Mouse (Mus musculus) layer of hippocampus, adult 8-10 months (tissue): ENCODE results near the gene Nek8. TPM values are rescaled to one million over a fixed set of nuclear protein-coding genes. Genes with fewer than 3 reads are reported as not detected.
"Not testable (repeated sequence)": the region's sequence is repeated elsewhere in the genome, so short reads cannot be mapped to it uniquely, and the experiment has no call there.

Experiments
- DNase-seq, 2 experiments: peaks; one replicate each; pipeline ENCODE4 v3.0.0; 2022; ENCODE audit warnings: low spot score in 2 of 2
- microRNA-seq, 2 experiments: library from miRNA; unstranded; fragments of <30 nt; microRNA quantifications; one replicate each; pipeline ENCODE4 v1.2.0; 2022
- total RNA-seq, 4 experiments: library from RNA; stranded (reverse); gene quantifications; 2 replicates each; pipeline ENCODE4 v1.2.4; 2022

The Nek8 gene
- total RNA-seq, 4 experiments from 2014 or later, result 3.0 to 3.5 (median 3.3) TPM

DNA sequence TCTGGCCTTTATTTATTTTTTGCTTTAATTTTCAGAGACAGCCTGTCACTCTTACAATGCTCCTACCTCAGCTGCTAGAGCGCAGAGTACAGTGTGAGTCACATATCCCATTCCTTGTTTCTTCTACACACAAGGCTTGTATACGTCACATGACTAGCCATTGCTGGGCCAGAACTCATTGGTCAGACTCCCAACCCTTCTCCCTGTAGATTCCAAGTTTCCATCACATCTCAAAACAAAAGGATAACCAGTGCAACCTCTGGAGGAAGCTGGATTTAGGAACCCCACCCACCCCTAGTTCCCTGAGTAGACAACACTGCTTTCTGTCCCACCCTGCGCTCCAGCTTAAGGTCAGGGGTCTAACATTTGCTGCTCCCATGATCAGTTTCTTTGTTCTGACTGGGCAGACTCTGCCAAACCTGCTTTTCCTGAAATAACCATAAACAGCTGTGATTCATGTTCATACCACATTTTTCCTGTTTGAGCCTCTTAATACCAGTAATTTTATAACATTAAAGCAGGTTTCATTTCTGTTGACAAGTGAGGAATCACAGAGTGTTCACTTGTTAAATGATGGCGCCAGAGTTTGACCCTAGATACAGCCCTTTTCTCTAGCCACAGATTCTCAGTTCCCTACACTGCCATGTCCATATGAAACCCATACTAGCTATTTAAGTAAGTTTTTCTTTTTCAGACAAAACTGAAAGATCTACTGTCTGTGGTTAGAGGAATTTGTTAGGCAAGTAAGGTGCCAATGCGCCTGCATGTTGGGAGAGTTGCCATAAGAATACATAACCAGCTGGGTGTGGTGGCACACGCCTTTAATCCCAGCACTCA lies 29.6 kb downstream of the Nek8 start:
- no peak for DNase-seq

DNA sequence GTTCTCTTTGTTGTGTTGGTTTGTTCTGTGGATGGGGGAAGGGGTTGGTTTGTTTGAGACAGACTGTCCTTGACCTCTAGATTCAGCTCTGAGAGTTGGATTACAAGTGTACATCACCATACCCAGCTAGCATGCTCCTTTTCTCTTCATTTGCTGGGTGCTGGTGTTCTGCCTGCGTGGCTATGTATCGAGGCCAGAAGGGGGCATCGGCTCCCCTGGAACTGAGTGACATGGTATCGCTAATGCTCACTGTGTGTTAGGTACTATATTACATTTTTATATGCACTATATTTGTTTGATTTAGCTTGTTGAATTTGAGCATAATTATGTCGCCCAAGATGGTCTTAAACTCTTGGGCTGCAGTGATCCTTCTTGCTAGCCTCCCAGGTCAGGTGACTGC lies 30.3 kb downstream of the Nek8 start:
- DNase-seq, result no peak

DNA sequence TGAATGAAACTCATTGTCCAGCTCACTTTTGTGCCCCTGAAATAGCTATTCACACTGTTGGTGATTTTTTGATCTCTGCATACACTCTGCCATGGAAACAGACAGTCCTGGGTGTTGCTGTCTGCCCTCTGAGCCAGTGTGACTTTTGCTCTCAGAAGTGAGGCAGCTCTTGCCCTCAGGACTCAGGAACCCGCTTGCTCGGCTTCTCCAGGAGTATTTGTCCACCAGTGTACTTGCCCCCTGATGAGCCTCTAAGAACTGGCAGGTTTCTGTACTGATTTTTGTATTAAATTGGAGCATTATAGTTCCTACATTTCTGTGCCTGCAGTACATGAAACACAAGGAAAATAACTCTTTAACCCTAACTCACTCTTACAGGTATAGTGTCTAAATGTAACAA lies 33.0 kb downstream of the Nek8 start:
- no peak for DNase-seq

DNA sequence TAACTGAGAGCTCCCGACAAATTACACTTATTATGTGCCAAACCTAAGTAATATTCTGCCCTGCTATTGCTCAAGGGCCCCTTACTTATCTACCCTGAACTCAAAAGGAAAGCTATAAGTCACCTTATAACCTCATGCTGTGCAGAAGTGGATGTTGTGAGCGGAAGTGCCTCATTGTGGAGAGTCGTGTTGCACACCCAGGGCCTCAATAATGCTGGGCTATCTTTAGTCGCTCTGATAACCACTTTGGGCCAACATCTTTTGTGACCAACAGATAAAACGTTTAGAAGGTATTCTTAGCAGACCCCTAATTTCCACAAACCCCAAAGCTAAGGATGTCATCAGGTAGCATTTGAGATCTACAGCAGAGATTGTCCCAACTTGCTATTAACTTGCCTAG lies 35.8 kb downstream of the Nek8 start:
- no peak for DNase-seq

DNA sequence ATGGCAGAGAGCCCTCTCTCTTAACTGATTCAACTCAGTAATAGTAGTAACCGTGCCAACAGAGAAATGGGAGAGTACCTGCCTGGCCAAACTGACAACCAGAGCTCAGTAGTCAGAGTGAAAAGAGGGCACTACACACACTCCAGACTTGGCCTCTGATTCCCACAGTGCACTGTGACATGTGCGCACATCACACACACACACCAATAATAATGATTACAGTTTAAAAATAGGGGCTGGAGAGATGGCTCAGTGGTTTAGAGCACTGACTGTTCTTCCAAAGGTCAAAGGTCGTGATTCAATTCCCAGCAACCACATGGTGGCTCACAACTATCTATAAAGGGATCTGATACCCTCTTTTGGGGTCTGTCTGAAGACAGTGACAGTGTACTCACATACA lies 38.5 kb downstream of the Nek8 start:
- no peak for DNase-seq

DNA sequence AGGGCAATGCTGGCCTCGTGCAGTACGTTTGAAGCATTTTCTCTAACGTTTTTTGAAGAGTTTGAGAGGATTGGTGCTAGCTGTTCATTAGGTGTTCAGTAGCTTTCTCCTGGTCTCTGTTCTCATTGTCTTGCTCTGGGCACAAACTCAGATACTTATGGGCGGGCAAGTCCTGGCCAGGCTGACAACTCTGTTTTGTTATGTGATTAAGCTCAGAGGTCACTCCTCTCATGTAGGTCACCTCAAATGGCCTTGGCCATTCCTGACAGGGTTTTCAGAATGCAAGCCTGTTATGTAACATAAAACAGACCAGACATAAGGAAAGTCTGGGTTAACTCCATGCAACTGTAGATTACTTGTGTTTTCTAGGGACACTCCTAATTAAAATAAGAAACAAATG lies 38.9 kb downstream of the Nek8 start:
- no peak for DNase-seq

- no peak for DNase-seq
Observed at GRCm38 (mm10) chr11:78136132-78136531, 40.3 kb downstream of the Nek8 start.

DNA sequence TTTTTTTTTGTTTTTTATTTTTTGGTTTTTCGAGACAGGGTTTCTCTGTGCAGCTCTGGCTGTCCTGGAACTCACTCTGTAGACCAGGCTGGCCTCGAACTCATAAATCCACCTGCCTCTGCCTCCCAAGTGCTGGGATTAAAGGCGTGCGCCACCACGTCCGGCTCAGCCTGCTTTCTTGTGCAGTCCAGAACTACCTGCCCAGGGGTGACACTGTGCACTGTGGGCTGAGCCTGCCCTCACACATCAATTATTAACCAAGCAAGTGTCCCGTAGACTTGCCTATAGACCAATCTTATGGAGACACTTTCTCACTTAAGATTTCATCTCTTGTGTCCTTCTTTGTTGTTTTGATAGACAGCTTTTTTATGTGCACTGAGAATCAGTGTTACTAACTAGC lies 41.2 kb downstream of the Nek8 start:
- DNase-seq, result not testable (repeated sequence)

DNA sequence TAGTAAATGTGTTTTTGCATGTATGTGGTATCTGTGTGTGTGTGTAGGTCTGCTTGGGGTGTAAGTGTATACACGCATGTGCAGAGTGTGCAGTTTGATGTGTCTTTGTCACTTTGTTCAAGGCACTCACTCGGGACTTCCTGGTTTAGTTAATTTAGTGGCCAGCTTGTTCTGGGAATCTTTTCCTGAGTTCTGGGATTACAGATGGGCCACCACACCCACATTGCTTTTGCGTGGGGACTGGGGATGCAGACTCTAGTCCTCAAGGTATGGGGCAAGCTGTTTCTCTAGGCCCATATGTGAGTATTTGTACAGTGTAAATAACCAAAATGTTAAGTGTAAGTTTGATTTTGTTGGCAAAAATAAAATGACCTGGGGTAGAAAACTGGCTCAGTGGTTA lies 42.1 kb downstream of the Nek8 start:
- peak; percentile 50 to 53 for DNase-seq

GRCm38 (mm10) chr11:78133915-78134314 lies 42.6 kb downstream of the Nek8 start:
- DNase-seq, result no peak

GRCm38 (mm10) chr11:78129458-78129857 lies 47.0 kb downstream of the Nek8 start:
- DNase-seq, result no peak

- DNase-seq, result no peak
Observed at GRCm38 (mm10) chr11:78126739-78127138, 49.7 kb downstream of the Nek8 start.

DNA sequence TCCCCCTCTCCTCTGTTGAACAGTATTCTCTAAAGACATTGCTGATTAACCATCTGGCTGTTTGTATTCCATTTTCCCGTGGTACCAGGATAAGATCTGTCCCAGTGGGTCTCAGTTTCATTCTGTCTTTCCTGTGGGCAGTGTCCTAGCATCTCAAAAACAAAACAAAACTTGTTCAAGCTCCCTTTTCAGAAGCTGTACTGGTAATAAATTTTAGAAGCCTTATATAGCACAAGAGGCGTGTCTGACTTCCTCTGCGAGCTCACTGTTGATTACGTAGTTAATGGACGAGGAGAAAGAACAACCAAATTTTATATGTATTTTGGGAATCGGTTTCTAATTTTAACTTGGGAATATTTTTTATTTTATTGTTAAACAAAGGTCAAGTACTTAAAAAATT lies 50.8 kb downstream of the Nek8 start:
- no peak for DNase-seq

DNA sequence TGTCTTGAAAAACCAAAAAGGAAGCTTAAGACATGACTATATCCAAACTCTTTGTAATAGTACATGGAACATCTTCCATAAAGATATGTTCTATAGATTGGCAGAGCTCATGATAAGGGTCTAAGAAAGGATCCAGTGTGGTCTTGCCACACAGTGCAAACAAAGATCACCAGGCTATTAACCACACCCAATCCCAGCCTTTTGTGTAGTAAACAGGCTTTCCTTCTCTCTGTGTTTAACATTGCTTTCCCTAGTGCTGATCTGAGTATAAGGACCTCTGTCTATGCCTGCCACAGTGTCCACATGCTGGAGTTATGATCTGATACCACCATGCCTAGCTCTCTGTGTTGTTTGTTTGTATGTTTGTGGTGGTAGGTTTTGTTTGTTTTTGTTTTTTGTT lies 52.7 kb downstream of the Nek8 start:
- no peak for DNase-seq

DNA sequence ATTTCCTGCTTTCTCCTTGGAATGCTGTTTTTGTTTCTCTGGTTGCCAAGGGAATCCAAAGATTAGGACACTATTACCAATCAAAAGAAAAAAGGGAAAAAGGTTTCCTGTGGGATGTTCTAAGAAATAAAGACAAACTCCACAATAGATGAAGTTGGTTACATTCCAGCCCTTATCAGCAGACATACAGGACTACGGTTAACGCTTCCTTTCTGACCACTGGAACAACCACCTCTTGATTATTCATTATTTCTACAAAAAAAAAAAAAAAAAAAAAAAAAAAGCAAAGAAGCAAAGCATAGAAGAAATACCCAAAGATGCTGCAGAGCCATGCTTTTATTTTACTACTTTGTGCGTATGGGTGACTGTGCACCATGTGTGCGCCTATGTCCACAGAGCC lies 53.7 kb downstream of the Nek8 start:
- no peak for DNase-seq

- no peak for DNase-seq
Observed at GRCm38 (mm10) chr11:78121176-78121575, 55.3 kb downstream of the Nek8 start.

DNA sequence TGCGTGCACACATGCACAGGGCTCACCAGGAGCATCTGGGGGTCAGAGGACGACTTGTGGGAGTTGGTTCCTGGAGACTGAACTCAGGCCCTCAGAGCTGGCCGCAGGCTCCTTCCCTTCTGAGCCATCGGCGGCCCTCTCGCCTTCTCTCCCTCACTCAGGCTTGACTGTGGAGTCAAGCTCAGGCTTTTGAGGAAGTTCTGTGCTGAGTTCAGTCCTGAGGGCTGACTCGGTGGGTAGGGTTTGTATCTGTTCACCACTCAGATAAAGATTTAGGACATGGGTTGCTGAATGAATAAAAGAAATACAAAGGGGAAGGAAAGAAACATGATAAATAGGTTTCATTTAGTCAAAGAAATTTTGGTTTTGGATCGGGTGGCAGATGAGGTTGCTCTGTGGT lies 56.6 kb downstream of the Nek8 start:
- DNase-seq, result no peak

DNA sequence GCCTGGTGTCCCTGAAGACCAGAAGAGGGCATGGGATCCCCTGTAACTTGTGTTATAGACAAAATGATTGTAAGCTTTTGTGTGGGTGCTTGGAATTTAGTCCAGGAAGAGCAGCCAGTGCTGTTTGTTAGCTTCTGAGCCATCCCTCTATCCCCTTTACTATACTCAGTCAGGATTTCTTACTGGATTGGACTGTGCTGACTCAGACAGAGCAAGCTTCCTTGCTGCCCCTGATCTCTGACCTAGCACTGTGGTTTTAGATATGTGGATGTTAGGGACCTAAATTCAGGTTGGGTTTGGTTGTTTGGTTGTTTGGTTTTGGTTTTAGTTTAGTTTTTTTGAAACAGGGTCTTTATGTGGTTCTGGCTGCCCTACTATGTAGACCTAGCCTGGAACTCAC lies 58.0 kb downstream of the Nek8 start:
- no peak for DNase-seq

GRCm38 (mm10) chr11:78116146-78116410 lies 60.4 kb downstream of the Nek8 start:
- no peak for DNase-seq

Small RNAs within 50 kb of the gene (microRNA-seq; reads per million reads assigned to microRNA genes)
- gene Mir7653, result 0 to 0.96 reads per million in 2 experiments

Other genes starting within 250 kb of the Nek8 start
- 100 to 1,000 TPM; 139 to 164 (median 153) TPM for gene Sez6, start 245.9 kb downstream of the Nek8 start, total RNA-seq
- gene Phf12, start 193.9 kb downstream of the Nek8 start, total RNA-seq, result 10 to 100 TPM; 56.1 to 64.4 (median 61.1) TPM
- gene Dhrs13, start 144.4 kb downstream of the Nek8 start, total RNA-seq, result 1 to 10 TPM; 4.0 to 5.2 (median 4.8) TPM
- 10 to 100 TPM; 75.9 to 79.8 (median 76.1) TPM for gene Flot2, start 138.7 kb downstream of the Nek8 start, total RNA-seq
- gene Eral1, start 96.3 kb downstream of the Nek8 start, total RNA-seq, result 10 to 100 TPM; 15.8 to 21.7 (median 21.2) TPM
- gene Fam222b, start 82.0 kb downstream of the Nek8 start, total RNA-seq, result 10 to 100 TPM; 27.4 to 30.0 (median 28.1) TPM
- 10 to 100 TPM in 3 of 4 experiments, 1 to 10 TPM in 1; 9.2 to 11.1 (median 10.4) TPM for gene Traf4, start 11.1 kb downstream of the Nek8 start, total RNA-seq
- 10 to 100 TPM; 16.6 to 24.8 (median 23.8) TPM for gene Tlcd1, start within 50 bp of the Nek8 start, total RNA-seq
- gene Rpl23a, start 6.9 kb upstream of the Nek8 start, total RNA-seq, result 100 to 1,000 TPM; 606 to 878 (median 722) TPM
- 10 to 100 TPM; 28.2 to 39.4 (median 36.4) TPM for gene Rab34, start 11.8 kb upstream of the Nek8 start, total RNA-seq
- gene Proca1, start 16.7 kb upstream of the Nek8 start, total RNA-seq, result 1 to 10 TPM; 3.9 to 5.9 (median 4.9) TPM
- gene Sdf2, start 69.1 kb upstream of the Nek8 start, total RNA-seq, result 10 to 100 TPM; 61.6 to 67.7 (median 62.3) TPM
- gene Supt6, start 69.3 kb upstream of the Nek8 start, total RNA-seq, result 100 to 1,000 TPM; 124 to 126 (median 125) TPM
- 100 to 1,000 TPM; 181 to 208 (median 193) TPM for gene 2610507B11Rik, start 85.1 kb upstream of the Nek8 start, total RNA-seq
- 10 to 100 TPM in 1 of 4 experiments, 1 to 10 TPM in 3; 4.3 to 11.8 (median 7.3) TPM for gene BC030499, start 114.2 kb upstream of the Nek8 start, total RNA-seq
- gene Spag5, start 124.9 kb upstream of the Nek8 start, total RNA-seq, result 1 to 10 TPM; 5.8 to 9.4 (median 7.1) TPM
- gene Aldoc, start 146.3 kb upstream of the Nek8 start, total RNA-seq, result 1,000 to 10,000 TPM in 1 of 4 experiments, 100 to 1,000 TPM in 3; 734 to 1,027 (median 804) TPM
- 10 to 100 TPM; 58.9 to 64.6 (median 62.2) TPM for gene Pigs, start 151.7 kb upstream of the Nek8 start, total RNA-seq
- gene Unc119, start 166.8 kb upstream of the Nek8 start, total RNA-seq, result 10 to 100 TPM; 30.9 to 37.3 (median 34.9) TPM
- under 1 TPM in 1 of 4 experiments, not detected in 3; 0.10 TPM for gene Foxn1, start 209.9 kb upstream of the Nek8 start, total RNA-seq
- not detected for gene Slc13a2, start 245.5 kb upstream of the Nek8 start, total RNA-seq